Mouse (Mus musculus): Measurements from ENCODE around the gene 5730596B20Rik.

Gene 5730596B20Rik

DNA sequence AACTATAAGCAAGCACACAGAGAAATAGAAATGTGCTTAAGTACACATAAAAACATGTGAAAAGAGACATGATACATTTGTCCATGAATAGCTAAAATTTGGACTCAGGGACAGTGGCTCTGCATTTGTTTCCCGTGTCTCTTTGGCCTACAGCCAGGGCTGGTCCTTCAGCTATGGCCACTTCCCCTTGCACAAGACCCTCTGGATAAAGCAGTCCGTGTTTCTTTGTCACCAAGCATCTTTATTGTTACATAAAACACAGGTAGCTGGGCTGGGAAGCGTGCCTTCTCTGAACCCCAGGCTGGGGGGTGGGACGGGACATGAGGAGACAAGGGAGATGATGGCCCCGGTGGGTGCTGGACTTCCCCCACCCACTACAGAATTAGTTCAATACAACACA lies 37.0 kb downstream of the 5730596B20Rik start:
- DNase-seq, result peak; percentile 1

DNA sequence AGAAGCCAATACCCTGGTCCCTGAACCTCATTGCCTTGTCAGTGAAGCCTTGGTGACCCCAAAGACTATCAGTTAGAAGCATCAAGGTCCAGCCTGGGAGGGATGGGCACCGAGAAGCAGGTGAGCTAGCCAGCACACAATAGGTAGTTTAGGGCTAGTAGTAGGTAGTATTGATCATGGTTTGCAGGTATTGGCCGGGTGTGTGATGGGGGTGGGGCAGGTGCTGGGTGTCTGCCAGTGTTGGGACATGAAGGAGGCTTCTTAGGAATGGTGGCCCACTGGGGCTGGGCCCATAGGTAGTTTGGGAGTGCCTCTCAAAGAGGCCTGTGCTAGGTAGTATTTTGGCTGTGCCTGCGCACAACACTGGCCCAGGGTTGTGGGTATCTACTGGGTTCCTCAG lies 37.8 kb downstream of the 5730596B20Rik start:
- peak; percentile 1 for DNase-seq

DNA sequence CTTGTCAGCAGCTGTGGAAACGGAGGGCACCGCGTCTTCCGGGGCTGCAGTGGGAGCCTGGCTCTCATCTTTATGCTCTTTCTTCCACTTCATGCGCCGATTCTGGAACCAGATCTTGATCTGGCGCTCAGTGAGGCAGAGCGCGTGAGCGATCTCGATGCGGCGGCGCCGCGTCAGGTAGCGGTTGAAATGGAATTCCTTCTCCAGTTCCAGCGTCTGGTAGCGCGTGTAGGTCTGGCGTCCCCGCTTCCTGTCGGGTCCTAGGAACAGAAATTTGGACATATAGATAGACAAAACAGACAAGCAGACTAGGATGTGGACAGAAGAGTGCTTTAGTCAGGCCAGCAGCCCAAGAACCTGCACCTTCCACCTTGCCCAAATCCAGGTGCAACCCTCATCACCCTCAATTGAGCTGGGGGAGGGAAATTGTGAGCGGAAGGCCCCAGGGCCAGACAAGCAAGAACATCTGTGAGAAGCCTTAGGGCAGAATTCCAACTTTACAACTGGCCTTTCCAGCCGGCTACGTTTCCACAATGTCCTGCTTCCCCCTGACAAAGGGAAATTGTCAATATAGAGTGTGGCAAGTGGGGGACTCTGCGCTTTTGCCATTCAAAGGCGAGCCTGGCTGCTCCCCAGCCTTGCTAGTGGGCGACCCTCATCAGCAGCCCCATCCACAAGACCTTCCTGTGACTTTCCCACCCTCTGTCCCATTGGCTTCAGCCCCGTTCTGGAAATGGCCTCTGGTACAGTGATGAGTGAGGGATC lies 38.7 kb downstream of the 5730596B20Rik start:
- DNase-seq, result peak; percentile 2

DNA sequence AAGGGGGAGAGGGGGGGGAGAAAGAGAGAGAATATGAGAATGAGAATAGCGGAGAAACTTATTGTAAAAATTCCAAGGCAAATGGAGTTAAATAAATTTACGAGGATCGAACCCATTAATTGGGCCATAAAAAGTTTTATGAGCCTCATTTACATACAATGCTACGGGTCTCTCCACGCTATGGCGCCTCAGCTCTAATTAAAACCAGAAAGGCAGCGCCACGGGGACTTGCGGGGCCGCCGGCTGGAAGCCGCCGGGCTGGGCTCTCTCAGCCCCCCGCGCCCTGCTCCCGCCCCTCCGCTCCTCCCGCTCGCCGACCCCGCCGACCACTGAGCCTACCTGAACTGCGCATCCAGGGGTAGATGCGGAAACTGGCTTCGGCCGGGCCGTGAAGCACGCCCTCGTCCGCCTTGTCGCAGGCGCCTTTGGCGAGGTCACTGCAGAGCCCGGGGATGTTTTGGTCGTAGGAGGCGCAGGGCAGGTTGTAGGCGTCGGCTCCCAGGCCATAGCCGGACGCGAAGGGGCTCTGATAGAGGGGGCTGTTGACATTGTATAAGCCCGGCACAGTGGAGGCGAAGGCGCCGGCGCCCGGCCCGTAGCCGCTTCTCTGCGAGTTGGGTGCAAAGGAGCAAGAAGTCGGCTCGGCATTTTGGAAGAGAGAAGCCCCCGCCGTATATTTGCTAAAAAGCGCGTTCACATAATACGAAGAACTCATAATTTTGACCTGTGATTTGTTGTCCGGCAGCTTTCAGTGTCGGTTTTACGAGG lies 39.6 kb downstream of the 5730596B20Rik start:
- peak; percentile 3 for DNase-seq

DNA sequence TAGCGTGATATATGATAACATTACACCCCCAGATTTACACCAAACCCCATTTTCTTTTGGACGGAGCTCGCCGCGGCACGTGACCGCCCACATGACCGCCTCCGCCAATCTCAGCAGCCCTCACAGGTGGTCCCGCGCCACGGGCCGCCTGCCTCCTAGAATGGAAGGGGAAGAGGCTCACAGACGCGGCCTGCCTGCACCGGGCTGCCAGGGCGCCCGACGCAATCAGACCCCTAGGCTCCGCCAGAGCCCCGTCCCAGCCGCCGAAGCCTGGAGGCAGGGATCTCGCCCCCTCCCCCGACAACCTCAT lies 40.1 kb downstream of the 5730596B20Rik start:
- DNase-seq, result peak; percentile 64

DNA sequence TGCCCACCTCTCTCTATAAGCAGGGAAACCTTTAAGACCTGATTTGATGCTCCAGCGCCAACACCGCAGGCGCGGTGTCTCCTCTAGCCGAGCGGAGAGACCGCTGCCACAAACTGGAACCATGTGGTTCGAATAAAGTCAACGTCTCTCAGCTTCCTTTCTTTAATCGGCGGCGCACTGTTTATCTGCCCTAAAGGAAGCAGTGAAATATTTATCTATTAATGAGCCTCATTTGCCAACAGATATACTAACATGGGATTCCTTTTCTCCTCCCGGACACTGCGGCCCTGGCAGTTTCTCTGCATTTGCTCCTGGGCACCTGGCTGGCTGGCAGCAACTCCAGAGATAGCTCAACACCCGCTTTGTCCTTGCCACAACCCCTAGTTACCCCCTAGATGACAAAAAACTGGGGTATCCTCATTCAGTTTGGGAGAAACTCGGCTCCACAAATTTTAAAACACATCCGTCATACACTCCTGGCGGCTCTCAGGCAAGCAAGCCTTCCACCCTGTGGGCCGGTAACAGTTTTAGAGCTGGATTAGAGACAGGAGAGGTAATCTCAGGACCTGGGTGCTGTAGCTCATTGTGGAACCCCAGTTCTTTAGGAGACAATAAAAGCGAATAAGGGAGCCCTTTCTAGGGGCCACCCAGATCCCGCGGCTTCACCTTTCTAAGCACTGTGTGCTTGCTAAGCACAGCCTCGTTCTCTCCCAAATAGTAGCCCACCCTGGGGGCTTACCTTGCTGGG lies 40.8 kb downstream of the 5730596B20Rik start:
- peak; percentile 3 for DNase-seq

DNA sequence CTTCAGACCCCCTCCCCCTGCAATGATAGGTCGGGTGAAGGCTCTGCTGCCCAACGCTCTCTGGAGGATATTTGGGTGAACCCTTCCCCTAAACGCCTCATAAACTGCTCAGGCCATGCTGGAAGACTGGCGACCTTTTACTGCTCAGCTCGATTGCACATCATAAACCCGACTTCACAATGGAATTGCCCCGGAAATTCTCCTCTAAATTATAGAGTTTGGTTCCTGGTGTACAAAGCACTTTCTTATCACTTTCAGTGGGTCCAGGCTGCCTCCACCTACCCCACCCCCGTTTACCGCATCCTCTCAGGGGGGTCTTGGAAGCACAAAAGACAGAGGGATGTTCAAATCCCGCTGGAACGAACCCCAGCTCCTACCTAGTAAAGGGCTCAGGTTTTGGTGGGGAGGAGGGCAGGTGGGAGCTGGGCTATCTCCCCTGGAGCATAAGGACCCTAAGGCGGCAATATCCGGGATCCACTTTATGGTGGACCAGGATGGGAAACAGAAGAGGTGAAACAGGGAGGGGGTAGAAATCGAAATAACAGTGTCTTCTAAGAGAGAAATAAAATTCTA lies 41.4 kb downstream of the 5730596B20Rik start:
- peak; percentile 2 for DNase-seq

DNA sequence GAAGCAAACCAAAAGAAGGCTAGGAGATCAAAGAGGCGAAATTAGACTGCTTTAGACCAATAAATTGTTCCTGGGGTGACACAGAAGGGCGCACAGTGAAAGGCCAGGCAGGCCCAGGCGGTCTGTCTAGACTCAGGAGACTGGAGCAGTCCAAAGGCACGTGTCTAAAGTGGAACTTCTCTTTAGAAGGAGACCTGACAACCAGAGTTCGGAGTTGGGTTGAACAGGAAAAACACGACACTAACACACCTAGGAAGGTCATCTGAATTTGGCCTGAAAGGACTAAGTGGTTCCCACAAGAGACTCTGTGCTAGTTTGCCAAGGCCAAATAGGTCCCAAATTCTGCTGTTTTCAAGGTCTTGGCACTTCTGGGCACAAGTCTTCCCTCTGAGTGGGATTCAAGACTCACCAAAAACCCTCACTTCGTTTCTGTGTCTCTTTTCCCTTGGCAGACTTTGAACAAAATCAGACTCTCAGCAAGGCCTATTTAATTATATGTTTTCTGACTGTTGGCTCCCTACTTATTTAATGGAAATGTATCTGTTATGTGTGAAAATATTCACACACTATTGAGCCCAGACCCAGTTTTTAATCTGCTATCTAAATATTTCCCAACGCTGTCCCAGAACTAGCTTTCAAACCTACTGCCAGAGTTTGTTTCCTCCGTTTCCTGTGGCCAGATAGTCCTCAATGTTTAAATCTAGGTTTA lies 42.1 kb downstream of the 5730596B20Rik start:
- DNase-seq, result peak; percentile 3

DNA sequence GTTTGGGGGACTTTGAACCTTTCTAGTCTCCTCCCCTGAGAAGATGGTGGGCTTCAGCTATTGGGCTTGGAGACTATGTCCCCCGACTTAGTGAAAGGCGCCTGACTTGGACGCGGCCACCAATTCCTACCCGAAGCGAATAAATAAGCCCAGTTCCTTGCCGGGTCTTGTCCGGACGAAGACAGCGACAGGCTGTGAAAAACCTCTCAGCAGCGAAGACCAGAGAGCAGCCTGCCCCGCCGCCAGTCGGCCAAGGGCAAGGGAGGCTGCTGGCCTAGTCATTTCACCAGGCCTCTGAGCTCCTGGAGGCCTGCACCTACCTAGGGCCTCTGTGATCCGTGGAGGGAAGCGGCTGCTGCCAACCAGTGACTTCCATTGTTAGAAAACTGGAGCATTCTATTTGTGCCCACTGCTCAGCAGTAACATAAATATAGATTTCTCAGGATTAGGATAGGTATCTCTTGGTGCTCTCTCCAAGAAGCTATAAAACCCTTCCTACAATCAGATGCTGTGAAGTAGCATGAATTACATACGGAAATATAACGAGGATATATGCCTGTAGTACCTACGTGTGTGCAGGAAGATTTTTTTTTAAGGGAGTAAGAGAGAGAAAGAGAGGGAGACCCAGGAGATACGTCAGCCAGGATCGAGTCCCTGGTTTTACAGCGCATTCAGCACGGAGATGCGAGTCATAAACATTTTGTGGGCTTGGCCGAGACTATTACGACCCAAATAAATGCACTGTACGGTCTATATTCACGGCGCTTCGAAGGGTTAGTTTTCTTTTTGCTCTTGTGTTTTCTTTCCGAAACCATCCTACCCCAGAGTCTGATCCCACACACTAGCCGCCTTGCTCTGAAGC lies 42.9 kb downstream of the 5730596B20Rik start:
- DNase-seq, result peak; percentile 10

DNA sequence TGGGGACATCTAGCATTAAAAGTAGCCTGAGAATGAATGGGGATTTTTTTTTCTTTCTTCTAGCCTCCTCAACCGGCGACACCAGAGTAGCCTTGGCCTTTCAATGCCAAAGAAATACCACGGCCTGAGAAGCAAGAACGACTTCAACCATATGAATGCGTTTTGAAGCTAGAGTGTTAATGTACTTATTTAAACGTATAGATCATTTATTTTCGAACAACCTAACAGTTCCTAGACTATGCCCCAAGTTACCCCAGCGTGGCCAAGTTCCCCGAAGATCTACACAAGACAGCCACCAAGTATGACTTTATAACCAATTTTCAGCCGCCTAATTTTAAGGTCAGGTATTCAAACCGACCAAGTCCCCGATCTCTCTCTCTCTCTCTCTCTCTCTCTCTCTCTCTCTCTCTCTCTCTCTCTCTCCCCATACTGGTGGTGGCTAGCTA lies 43.6 kb downstream of the 5730596B20Rik start:
- DNase-seq, result peak; percentile 0

DNA sequence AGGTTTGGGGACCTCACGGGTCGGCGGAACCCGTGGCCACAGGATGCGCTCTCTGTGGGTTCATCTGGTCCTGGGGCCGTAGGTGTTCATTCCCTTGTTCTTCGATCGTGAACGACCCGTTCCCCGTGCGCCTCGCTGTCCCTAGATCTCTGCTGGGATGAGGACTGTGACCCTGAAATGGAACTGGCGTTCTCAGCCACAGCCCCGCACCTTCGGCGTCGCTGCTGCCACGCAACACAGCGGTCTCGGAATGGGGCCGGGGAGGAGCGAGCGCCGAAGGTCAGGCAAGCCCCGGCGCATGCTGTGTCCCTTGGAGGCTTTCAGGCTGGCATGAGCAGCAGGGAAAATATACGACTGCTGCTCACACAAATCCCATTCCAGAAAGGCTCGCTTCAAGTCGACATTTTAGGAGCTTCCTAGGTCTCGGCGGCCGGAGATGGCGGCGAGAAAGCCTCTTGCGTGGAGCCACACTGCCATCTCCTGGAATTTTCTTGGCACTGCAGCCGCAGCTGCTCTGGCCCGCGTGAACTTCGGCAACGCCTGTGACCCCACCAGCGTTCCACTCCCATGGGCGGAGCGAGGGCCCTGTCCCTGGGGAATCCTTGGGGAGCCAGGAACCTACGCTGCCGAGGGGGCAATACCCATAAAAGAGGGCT lies 44.2 kb downstream of the 5730596B20Rik start, which contains the start of gene Hoxa7:
TSS of gene Hoxa7 (minus strand) at position 518 of the 656 bp plus-strand sequence.
- peak; percentile 73 for DNase-seq

DNA sequence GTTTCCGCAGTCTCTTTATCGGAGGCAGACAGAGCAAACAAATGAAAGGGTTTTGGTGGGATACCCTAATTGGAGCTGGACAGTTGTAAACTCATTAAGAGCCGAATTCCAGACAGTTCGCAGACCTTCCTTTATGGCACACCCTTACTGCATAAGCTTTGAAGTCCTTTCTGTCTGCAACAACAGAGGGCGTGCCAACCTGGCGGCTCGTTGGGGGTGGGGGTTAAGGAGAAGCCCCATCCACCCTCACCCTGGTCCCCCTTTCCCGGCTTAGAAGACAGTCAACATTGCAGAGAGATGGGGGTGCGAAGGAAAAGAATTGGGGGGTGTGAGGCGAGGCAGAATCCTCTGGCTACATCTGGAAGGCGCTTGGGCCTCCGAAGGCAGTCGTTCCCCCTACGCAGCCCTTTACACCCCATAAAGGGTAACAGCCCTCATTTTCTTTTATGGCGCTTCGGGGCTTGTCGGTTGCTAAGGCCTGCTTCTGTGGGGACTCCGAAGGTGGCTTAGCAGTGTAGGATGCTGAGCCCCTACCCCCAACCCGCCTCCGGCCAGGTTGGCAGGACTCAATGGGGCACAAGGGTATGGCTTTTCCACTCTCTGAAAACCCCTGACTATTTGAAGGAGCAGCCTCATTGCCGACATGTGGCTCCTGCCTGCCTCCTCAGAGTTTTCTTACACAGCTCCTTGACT lies 44.8 kb downstream of the 5730596B20Rik start:
- DNase-seq, result peak; percentile 1

DNA sequence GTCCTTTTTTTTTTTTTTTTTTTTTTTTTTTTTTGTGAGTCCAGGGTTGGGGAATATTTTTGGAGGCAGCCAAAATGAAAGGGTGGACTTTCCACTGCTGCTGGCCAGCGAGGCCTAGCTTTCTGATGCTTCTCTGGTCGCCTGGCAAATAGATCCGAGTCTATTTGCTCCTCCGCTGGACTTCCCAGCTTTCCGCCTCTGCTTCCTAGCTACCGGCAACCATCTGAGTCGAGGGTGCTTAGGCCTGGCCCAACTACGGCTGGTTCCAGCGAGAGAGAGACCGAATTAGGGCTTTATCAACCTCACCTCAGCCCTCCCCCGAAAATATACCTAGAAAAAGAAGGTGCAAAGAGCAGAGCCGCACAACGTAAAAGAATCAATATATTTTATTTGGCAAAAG lies 45.4 kb downstream of the 5730596B20Rik start:
- peak; percentile 2 for DNase-seq

DNA sequence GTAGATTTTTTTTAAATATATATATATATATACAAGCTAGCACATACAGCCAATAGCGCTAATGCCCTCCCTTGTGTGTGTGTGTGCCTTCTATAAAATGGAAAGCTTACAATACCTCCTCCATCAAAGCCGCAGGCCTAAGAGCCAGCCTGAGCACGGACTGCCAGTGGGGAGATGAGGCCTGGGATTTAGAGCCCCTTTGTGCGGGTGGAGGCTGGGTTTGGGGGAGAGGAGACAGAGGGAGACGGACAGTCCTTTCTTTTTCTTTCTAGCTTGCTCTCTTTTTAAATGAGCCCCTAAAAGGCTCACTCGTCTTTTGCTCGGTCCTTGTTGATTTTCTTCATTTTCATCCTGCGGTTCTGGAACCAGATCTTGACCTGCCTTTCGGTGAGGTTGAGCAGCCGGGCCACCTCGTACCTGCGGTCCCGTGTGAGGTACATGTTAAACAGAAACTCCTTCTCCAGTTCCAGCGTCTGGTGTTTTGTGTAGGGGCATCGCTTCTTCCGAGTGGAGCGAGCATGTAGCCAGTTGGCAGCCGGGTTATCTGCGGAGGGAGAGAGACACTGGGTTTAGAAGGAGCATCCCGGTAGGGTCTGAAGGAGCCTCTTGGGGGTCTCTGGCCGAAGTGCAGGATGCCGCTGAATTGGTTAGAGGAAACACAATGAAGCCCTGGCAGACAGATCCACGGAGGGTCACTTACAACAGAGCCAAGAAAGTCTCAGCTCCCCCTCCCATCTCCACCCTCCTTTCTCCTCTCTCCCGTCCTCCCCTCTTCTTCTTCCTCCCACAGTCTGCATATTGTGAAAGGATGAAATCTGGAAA lies 46.9 kb downstream of the 5730596B20Rik start:
- DNase-seq, result no peak

DNA sequence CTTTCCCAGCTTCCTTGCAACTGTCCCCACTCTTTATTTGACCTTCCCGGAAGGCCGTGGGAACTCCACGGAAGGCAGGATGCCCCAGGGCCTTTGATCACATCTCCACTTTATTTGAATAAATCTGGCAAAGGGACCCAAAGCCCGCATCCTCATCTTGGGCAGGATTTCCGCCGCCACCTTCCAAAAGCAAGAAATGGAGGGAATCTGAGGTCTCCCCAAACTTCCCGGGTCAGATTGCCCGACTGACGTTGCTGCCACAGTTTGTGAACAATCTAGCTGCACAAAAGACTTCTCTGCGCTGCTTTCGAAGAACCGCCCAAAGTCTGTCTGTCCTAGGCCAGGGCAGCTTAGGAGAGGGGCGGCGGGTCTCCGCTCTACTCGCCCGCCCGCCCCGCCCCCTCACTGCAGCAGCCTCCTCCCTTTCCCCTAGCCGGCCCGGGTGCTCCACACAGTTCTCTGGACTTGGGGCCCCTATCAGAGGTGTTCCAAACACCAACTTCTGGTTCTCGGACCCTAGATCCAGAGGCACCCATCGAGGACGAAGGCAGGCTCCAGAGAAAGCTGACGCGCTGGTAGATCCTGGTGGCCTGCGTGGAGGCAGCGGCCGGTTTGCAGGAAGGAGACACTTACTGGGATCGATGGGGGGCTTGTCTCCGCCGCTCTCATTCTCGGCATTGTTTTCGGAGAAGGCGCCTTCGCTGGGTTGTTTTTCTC lies 47.8 kb downstream of the 5730596B20Rik start:
- DNase-seq, result no peak

DNA sequence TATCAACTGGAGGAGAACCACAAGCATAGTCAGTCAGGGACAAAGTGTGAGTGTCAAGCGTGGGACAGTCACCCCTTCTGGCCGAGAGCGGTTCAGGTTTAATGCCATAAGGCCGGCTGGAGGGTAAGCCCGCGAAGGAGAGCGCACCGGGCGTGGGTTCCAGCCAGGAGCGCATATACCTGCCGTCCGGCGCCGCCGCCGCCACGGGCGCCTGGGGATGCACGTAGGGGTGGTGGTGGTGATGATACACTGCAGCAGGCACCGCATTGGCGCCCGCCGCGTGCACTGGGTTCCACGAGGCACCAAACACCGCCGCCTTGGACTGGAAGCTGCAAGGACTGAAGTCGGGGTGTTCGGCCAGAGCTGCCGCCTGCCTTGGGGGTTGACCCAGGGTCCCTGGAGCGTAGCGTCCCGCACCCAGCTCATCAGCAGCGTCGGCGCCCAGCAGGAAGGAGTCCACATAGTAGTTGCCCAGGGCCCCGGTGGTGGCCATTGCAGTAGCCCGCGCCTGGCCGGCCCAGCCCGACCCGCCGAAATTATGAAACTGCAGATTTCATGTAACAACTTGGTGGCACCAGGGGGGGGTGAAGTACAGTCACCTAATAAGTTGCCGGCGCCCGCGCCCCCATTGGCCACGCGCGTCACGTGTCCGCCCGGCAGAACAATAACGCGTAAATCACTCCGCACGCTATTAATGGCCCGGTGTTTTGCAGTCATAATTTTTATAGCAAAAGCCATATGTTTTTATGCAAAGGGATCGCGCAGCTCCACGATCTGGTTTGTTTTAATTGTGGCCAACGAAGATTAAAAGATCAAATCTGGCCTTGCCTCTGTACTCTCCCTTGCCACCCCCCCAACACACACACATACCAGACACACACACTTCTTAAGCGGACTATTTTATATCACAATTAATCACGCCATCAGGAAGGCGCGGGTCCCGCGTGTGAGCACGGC lies 48.6 kb downstream of the 5730596B20Rik start:
- DNase-seq, result peak; percentile 47

DNA sequence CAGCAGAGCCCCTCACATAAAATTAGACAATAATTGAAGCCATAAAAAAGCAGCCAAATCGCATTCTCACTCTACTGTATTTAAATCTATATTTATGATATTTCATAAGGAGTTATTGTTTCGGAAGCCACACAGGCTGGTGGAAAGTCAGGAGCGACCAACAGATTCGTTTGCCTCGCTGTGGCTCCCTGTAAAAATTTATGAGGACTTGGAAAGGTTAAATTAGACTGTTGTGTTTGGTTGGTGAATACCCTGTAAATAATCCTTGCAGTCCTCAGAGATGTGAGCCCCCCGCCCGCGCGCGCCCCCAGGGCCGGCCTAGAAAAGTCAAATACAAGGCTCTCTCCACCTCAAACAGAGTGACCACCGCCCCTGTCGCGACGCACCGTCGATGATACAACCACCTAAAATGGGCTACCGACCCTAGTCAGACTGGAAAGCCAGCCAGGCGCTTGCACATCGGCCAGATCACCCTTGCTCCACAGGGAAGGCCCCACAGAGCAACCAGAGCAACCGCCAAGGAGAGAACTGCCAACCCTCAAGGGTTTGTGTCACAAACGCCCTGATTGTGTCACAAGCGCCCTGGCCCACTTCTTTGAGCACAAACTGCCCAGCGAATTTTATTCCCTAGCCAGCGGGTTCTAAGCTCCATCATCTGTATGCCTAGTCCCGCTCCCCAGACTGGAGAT lies 49.4 kb downstream of the 5730596B20Rik start:
- no peak for DNase-seq
